Mouse (Mus musculus): Measurements from ENCODE around the gene Epha4.

Epha4 gene

GRCm38 (mm10) chr1:77391590-77391989, 123.3 kb downstream of the Epha4 start:
- no peak for DNase-seq

- no peak for DNase-seq
Measured at GRCm38 (mm10) chr1:77389069-77389468, 125.8 kb downstream of the Epha4 start.

- no peak for DNase-seq
Measured at GRCm38 (mm10) chr1:77388556-77388955, 126.3 kb downstream of the Epha4 start.

GRCm38 (mm10) chr1:77385613-77386012, 129.3 kb downstream of the Epha4 start:
- DNase-seq: no peak

GRCm38 (mm10) chr1:77383466-77383865, 131.4 kb downstream of the Epha4 start:
- DNase-seq: no peak

GRCm38 (mm10) chr1:77377550-77377980, 137.3 kb downstream of the Epha4 start:
- no peak for DNase-seq

- no peak for DNase-seq
Measured at GRCm38 (mm10) chr1:77374054-77374453, 140.8 kb downstream of the Epha4 start.

GRCm38 (mm10) chr1:77370921-77371320, 144.0 kb downstream of the Epha4 start:
- peak; percentile 7 for DNase-seq

GRCm38 (mm10) chr1:77369255-77369837, 145.5 kb downstream of the Epha4 start:
- DNase-seq: no peak

- DNase-seq: no peak
Measured at GRCm38 (mm10) chr1:77365850-77366249, 149.0 kb downstream of the Epha4 start.

- no peak for DNase-seq
Measured at GRCm38 (mm10) chr1:77364596-77364995, 150.3 kb downstream of the Epha4 start.

- DNase-seq: no peak
Measured at GRCm38 (mm10) chr1:77363848-77364247, 151.0 kb downstream of the Epha4 start.

- no peak for DNase-seq
Measured at GRCm38 (mm10) chr1:77346459-77346858, 168.4 kb downstream of the Epha4 start.

GRCm38 (mm10) chr1:77343792-77344191, 171.1 kb downstream of the Epha4 start:
- no peak for DNase-seq

GRCm38 (mm10) chr1:77339701-77340100, 175.2 kb downstream of the Epha4 start:
- no peak for DNase-seq

GRCm38 (mm10) chr1:77338346-77338745, 176.5 kb downstream of the Epha4 start:
- no peak for DNase-seq

- no peak for DNase-seq
Measured at GRCm38 (mm10) chr1:77336937-77337336, 178.0 kb downstream of the Epha4 start.

GRCm38 (mm10) chr1:77318597-77319127, 196.2 kb downstream of the Epha4 start:
- DNase-seq: no peak
